Mouse (Mus musculus) CH12.LX (cell line): ENCODE data around the gene Fam162a. TPM values are rescaled to one million over a fixed set of nuclear protein-coding genes. Genes with fewer than 3 reads are reported as not detected.

Experiments used
- DNase-seq: peaks from one replicate; pipeline ENCODE4 v3.0.0-alpha.2; 2013; ENCODE audit errors: extremely low read depth
- H3K27ac ChIP-seq: 2 replicates; pipeline ENCODE4 v1.5.1; 2012; ENCODE audit warnings: low read depth, mild to moderate bottlenecking, control low read depth, moderate library complexity; ENCODE audit not compliant: insufficient read depth
- H3K27me3 ChIP-seq: replicated peaks from 2 replicates; pipeline ENCODE3; 2012; ENCODE audit warnings: inconsistent platforms
- H3K36me3 ChIP-seq, 2 experiments: replicated peaks in 1 of 2; 2 replicates each; pipeline versions ENCODE3 to v1.6.1; 2012; ENCODE audit warnings: inconsistent platforms in 1 of 2, low read length in 1 of 2, mild to moderate bottlenecking in 1 of 2, mixed read lengths in 1 of 2, moderate library complexity in 1 of 2; ENCODE audit not compliant: control insufficient read depth in 1 of 2, insufficient read depth in 1 of 2
- H3K4me1 ChIP-seq, 2 experiments: 2 replicates each; pipeline ENCODE4 v1.6.1; 2012; ENCODE audit warnings: inconsistent platforms in 1 of 2, moderate library complexity in 1 of 2; ENCODE audit not compliant: insufficient read depth in 2 of 2, control insufficient read depth in 1 of 2
- H3K4me2 ChIP-seq: 2 replicates; pipeline ENCODE4 v1.6.1; 2012; ENCODE audit warnings: low read depth, mild to moderate bottlenecking, control low read depth; ENCODE audit not compliant: poor library complexity, insufficient read depth, severe bottlenecking
- H3K4me3 ChIP-seq, 3 experiments: fragments of 150-350 bp in 1 of 3; sonication (generic) in 1 of 3; replicated peaks in 1 of 3; 2 replicates each; pipeline versions ENCODE3 to v1.5.1; 2011 to 2012; ENCODE audit warnings: low read depth in 2 of 3, low read length in 2 of 3, mild to moderate bottlenecking in 2 of 3, moderate library complexity in 2 of 3, control low read depth in 1 of 3, improper control_type of control experiment in 1 of 3, inconsistent platforms in 1 of 3, mixed read lengths in 1 of 3; ENCODE audit not compliant: poor library complexity in 1 of 3
- H3K79me2 ChIP-seq: replicated peaks from 2 replicates; pipeline ENCODE4 v1.6.1; 2012; ENCODE audit warnings: mild to moderate bottlenecking, moderate library complexity; ENCODE audit not compliant: control insufficient read depth, poor library complexity, insufficient read depth, severe bottlenecking; ENCODE audit errors: extremely low read depth
- H3K9ac ChIP-seq: 2 replicates; pipeline ENCODE4 v1.6.1; 2012; ENCODE audit warnings: low read depth, mild to moderate bottlenecking, control low read depth, moderate library complexity; ENCODE audit not compliant: insufficient read depth
- H3K9me3 ChIP-seq: replicated peaks from 2 replicates; pipeline ENCODE3; 2012; ENCODE audit warnings: low read length, inconsistent platforms, mixed read lengths
- ETS1 ChIP-seq: conservative IDR thresholded peaks from 2 replicates; pipeline ENCODE4 v1.6.1; 2012; ENCODE audit warnings: low read depth, mild to moderate bottlenecking, inconsistent platforms, low read length, improper control_type of control experiment, moderate library complexity
- KAT2A ChIP-seq: IDR thresholded peaks from 2 replicates; pipeline ENCODE4 v1.6.1; 2012; ENCODE audit warnings: low read length, improper control_type of control experiment, inconsistent platforms; ENCODE audit not compliant: insufficient replicate concordance
- MEF2A ChIP-seq: IDR thresholded peaks from 2 replicates; pipeline ENCODE4 v1.6.1; 2014; ENCODE audit warnings: low read depth, mild to moderate bottlenecking, inconsistent platforms, low read length, improper control_type of control experiment, borderline replicate concordance
- POLR2AphosphoS2 ChIP-seq: IDR thresholded peaks from 2 replicates; pipeline ENCODE4 v1.6.1; 2011; ENCODE audit warnings: low read depth, low read length, improper control_type of control experiment
- RAD21 ChIP-seq: IDR thresholded peaks from 2 replicates; pipeline ENCODE4 v1.6.1; 2011; ENCODE audit warnings: low read depth, mild to moderate bottlenecking, low read length, improper control_type of control experiment, moderate library complexity
- SIN3A ChIP-seq: IDR thresholded peaks from 2 replicates; pipeline ENCODE4 v1.6.1; 2012; ENCODE audit warnings: low read length, improper control_type of control experiment, inconsistent platforms
- SMC3 ChIP-seq: IDR thresholded peaks from 2 replicates; pipeline ENCODE4 v1.6.1; 2011; ENCODE audit warnings: low read depth, low read length, improper control_type of control experiment
- dilution Hi-C: fragments of 300-500 bp; cut with MboI; formaldehyde crosslinking; loops from 2 replicates; pipeline ENCODE4 v1.14.3; 2020; ENCODE audit warnings: low sequenced_read_pairs; ENCODE audit not compliant: extremely low pct_unique_long_range_greater_than_20kb, extremely low pct_ligation_motif_present
- in situ Hi-C: fragments of 300-500 bp; cut with MboI; formaldehyde crosslinking; loops from 3 replicates; pipeline ENCODE4 v1.14.3; 2019; ENCODE audit warnings: low sequenced_read_pairs, low pct_ligation_motif_present, low pct_unique_long_range_greater_than_20kb, mixed read lengths
- polyA plus RNA-seq: library from polyadenylated mRNA; unstranded; fragments of >175 nt; gene quantifications from 2 replicates; pipeline ENCODE4 v1.2.1, GENCODE M21; 2012; ENCODE audit warnings: low read depth; ENCODE audit not compliant: insufficient read length
- total RNA-seq, 2 experiments: library from RNA; depleted of rRNA; stranded (reverse); fragments of 300-350 nt in 1 of 2; fragments of >200 nt in 1 of 2; gene quantifications; 2 replicates each; pipeline ENCODE4 v1.2.3; 2012 to 2014

Fam162a gene
- total and polyA plus RNA-seq, 3 experiments, result 172 to 419 (median 369) TPM

GRCm38 (mm10) chr16:36089850-36090616 lies 18.6 kb upstream of the Fam162a start:
- in situ Hi-C loops, result no loop called here

GRCm38 (mm10) chr16:36089065-36089464 lies 17.7 kb upstream of the Fam162a start:
- H3K9ac ChIP-seq, result no peak overlapping the region
- dilution Hi-C loops, result no loop called here
- H3K4me2 ChIP-seq, result no peak overlapping the region
- H3K9me3 ChIP-seq, result no peaks in the 10 kb centered on the region
- no peak overlapping the region for H3K4me3 ChIP-seq
- H3K4me1 ChIP-seq, result no peaks in the 10 kb centered on the region
- DNase-seq, result no peak
- no peak for TF ChIP-seq SIN3A
- 0 out of 2 replicates have a peak, but pooled peaks have one; percentile 28 for TF ChIP-seq POLR2AphosphoS2
- TF ChIP-seq, all 38 proteins: peak for 1
- Histone ChIP-seq H3K79me2 (no peaks in the 10 kb centered on the region), H3K36me3 (peaks cover 57 to 88% of the 10 kb centered on the region in 2 experiments), H3K27me3 (no peaks in the 10 kb centered on the region), H3K27ac (no peak overlapping the region)
- in situ Hi-C loops, result no loop called here

More at GRCm38 (mm10) chr16:36089850-36090616, 18.6 kb upstream of the Fam162a start:
- no peaks in the 10 kb centered on the region for H3K27me3 ChIP-seq
- no peak overlapping the region for H3K4me2 ChIP-seq
- no peaks in the 10 kb centered on the region for H3K4me1 ChIP-seq
- H3K9ac ChIP-seq, result no peak overlapping the region
- H3K4me3 ChIP-seq, result no peak overlapping the region
- DNase-seq, result no peak
- H3K79me2 ChIP-seq, result no peaks in the 10 kb centered on the region
- no peak overlapping the region for H3K27ac ChIP-seq
- H3K36me3 ChIP-seq, result peaks cover 56 to 83% of the 10 kb centered on the region in 2 experiments
- dilution Hi-C loops, result no loop called here
- TF ChIP-seq ETS1 (no peak), SMC3 (peak; percentile 1; the same call in 1 of the 2 replicates), MEF2A (no peak), RAD21 (peak; percentile 9)
- H3K9me3 ChIP-seq, result no peaks in the 10 kb centered on the region

- dilution Hi-C loops (no loop called here), in situ Hi-C loops (no loop called here)
- no peaks in the 10 kb centered on the region for H3K27me3 ChIP-seq
- H3K9me3 ChIP-seq, result no peaks in the 10 kb centered on the region
- no peaks in the 10 kb centered on the region for H3K4me1 ChIP-seq
- no peak for DNase-seq
- H3K27ac ChIP-seq, result no peak overlapping the region
- no peak overlapping the region for H3K9ac ChIP-seq
- no peak overlapping the region for H3K4me2 ChIP-seq
- H3K36me3 ChIP-seq, result peaks cover 67 to 93% of the 10 kb centered on the region in 2 experiments
- H3K4me3 ChIP-seq, result no peak overlapping the region
- no peak for TF ChIP-seq KAT2A
- no peaks in the 10 kb centered on the region for H3K79me2 ChIP-seq
These were observed 16.5 kb upstream of the Fam162a start for GRCm38 (mm10) chr16:36087846-36088245.
